Mouse (Mus musculus): ENCODE measurements around the gene Eras.
"Not testable (repeated sequence)": the region's sequence is repeated elsewhere in the genome, so short reads cannot be mapped to it uniquely, and the experiment has no call there.

Gene Eras

DNA sequence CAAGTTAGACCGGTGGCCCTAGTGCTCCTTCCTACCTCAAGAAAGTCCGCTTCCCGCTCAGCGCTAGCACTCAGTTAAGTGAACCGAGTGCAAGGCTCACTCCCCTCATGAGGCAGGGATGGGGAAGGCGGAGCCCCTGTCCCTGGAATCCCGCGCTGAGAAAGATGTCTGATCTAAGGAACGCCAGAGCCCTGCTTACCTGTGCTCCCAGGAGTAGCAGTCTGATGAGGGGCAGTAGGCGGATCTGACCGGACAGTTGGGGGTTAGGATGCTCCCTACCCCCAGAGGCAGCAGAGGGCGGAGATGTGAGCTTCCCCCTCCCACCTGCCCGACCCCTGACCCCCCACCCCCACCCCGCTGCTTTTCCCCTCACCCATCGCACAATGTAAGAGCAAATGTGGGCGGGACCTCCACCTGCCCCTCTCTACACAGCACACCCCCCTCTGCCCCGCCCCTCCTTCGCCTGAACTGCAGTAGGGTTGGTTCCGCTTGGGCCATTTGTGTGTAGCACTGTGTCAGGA lies at the start of gene Eras:
TSS of gene Eras (minus strand) at position 338 of the 521 bp plus-strand sequence.
- no peak for DNase-seq (ENCODE audit: extremely low spot score, low spot score)

DNA sequence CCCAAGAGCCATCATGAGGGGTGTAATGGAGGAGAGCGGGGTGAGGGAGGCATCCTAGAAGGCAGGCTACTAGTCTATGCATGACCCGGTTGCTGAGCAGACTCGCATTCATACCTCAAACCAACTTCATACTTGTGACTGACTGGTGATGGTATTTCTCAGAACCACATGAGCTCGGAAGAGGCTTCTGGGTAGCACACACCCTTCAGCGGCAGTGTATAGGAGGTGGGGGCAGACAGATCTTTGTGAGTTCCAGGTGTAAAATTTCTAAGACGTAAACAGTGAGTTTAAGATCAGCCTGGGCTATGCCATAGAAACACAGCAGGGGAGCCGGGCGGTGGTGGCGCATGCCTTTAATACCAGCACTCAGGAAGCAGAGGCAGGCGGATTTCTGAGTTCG lies 49.5 kb upstream of the Eras start, which contains the start of gene Gata1:
TSS of gene Gata1 (minus strand) at position 180 of the 400 bp plus-strand sequence.
- no peak for DNase-seq (ENCODE audit: extremely low spot score, low spot score)

DNA sequence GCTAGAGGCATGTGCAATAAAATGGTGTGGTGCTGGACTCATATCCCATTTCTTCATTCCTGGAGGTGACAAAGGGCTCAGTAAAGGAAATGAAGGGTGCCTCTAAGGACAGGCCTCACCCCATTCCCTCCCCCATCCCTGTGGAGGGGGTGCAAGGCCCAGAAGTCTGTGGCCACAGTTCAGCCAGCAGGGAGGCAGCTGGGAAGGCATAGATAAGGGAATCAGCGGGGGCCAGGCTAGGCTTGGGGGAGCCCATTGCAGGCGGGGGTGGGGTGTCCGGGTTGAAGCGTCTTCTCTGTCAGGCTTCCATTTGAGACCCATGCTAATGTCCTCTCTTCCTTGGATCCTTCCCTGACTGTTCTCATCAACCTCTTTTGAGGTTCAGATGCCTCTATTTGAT lies 42.9 kb upstream of the Eras start:
- DNase-seq (ENCODE audit: extremely low spot score, low spot score) = no peak

DNA sequence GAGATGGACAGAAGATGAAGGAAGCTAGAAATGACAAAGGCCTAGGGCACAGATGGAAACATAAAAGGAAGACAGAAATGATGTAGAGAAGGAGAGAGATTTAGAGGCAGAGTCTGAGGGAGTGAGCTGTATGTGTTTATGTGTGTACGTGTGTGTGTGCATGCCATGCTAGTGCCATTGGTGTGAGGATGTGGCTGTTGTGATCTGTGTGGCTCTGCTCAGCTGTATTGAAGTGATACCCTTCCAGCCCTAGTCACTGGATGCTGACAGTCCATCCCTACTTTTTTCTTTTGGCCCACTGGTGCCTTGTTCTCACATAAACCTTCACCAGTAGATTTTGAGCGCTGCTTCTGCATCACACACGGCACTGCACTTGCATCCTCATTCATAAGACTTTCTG lies 40.5 kb upstream of the Eras start:
- no peak for DNase-seq (ENCODE audit: extremely low spot score, low spot score)

DNA sequence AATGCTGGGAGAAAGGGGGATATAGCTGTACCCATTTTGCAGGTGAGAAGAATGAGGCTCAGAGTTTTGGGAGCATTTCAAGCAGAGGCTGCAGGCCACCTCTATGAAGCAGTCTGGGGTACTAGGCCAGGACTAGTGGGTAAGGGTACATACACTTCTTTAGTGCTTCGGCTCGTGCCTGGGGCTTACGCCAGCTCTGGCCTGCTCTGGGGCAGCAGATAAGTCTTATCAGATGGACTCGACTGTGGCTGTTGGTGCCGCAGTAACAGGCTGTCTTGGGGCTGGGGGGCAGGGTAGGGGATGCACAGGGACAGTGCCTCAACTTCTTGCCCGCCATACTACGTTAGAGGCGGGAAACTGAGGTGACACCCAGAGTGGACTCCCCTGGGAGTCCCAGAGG lies 39.8 kb upstream of the Eras start:
- DNase-seq (ENCODE audit: extremely low spot score, low spot score) = no peak

DNA sequence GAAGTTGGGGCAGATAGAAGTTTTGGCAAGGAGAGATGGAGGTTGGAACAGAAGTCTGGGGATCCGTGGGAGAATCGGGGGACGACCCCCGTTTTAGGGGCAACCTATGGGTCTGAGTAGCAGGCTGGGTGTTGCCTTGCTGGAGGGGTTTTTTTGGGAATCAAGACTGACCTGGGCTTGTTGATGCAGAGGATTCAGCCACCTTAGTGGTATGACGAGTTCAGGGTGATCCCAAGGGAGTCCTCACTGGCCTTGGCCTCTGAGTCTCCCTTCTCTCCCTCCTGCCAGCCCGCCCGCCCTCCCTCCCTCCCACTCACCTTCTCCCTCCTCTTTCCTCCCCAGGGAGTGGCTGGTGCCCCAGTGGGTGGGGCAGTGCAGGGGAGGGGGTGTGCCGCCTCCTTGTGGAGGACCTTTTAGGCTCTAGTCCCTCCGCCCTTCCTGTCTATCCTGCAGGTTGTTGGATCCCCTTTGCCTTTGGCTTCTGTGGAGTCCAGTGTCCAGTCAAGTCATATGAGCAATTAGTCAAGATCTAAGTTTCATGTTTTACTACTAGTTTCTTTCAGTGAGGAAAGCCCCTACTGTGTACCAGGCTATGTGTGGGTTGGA lies 39.3 kb upstream of the Eras start:
- DNase-seq (ENCODE audit: extremely low spot score, low spot score) = no peak

DNA sequence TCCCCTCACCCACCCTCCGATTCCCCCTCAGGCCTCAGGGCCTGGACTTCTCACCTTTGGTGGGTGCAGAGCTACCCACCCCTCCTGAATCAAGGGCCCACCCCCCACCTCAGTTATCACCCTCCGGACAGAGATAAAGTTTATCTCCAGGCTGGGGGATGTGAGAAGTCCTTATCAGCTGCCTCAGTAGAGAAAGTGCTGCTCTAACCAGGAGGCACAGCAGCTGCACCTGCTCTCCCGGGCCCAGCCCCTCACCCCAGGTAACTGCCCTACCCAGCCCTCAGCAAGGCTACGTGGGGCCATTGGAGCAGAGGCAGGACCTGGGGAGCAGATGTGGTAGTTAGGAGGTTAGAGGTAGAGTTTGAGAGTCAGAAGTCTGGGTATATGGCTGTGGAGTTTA lies 37.8 kb upstream of the Eras start:
- no peak for DNase-seq (ENCODE audit: extremely low spot score, low spot score)

DNA sequence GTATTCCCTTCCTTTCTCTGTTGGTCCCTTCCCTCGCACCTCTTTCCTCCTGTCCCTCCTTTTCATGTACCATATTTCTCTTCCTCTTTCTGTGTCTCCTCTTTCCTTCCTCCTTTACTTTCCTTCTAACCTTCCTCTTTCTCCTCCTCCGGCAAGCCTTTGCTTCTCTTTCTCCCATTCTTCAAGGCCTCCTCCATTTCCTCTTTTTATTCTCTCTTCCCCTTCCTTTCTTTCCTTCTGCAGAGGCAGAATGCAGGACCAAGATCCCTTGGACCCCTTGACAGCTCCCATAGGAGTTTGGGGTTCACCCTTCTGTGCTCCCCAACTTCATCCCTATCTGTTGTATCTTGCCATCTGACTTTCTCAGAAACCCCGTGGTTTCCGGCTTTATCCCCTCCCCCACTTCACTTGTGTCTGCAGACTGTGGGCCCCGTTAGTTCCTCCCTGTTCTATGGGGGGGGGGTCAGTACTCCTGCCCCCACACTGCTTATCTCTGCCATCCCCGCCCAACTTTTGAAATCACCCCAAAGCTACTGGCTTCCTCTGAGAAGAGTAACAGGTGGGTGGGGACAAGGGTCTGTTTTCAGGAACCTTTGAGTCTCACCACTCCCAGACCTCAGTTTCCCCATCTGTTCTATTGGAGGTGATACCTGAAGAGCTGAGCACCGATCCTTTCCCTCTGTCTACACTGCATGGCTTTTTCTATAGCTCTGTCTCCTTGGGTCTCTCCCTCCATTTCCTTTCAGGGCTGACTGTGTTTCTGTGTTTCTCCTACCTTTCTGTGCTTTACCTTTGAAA lies 35.6 kb upstream of the Eras start:
- no peak for DNase-seq (ENCODE audit: extremely low spot score, low spot score)

DNA sequence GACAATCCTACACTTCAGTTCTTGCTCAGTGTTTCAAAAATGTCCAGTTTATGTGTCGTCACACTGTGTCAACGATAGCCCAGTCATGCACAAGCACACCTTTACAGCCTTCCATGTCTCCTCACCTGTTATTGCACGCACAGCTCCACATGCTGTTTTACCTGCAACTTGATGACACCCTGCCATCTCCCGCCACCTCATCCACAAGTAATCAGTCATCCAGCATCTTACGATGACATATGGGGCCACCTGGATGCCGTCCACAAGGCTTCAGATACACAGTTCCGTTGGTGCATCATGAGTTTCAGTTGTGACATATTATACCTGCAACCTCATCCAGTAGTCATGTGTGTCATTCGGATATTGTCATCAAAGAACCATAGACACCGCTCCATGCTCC lies 30.5 kb upstream of the Eras start:
- no peak for DNase-seq (ENCODE audit: extremely low spot score, low spot score)

DNA sequence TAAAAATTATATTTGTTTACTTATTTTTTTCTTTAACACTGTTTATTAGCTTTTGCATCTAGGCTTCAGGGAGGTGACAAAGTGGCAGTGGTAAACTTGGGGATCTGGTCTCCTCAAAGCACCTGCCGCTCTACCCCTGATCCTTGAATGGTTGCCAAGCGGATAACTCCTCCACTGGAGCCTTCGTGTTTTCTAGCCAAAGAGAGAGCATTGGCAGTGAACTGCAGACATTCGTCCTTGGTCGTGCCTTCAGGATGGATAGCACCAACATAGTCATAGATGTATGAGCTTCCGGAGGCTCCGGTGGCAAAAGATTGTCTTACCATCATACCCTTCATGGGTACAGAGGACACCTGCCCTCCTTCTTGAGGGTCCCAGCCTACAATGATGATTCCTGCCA lies 21.7 kb upstream of the Eras start:
- no peak for DNase-seq (ENCODE audit: extremely low spot score, low spot score)

DNA sequence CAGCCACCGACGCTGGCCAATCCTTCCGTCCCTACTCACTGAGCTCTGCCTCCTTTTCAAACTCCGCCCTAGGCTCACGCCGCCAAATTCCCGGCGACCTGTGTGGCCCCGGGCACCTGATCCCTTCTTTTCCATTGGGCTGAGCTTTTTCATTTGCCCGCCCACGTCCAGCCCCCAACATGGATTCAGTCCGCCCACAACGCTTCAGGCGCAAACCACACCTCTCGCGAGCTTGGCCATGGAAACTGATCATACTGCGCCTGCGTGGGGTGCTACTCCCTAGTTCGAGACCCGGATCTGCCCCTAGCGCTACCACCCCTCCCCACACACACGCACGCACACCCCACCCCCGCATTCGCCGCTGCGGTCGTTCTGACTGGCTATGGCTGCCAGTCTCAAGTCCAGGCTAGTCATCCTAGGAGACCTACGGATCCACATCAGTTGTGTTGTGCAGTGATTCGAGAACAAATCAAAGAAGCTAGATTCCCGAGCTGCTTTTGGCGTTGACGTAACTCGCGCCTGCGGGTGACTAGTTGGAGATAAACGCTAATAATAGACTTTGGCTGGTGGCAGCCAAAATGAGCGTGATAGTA lies 19.6 kb upstream of the Eras start:
- peak; percentile 88 for DNase-seq (ENCODE audit: extremely low spot score, low spot score)

DNA sequence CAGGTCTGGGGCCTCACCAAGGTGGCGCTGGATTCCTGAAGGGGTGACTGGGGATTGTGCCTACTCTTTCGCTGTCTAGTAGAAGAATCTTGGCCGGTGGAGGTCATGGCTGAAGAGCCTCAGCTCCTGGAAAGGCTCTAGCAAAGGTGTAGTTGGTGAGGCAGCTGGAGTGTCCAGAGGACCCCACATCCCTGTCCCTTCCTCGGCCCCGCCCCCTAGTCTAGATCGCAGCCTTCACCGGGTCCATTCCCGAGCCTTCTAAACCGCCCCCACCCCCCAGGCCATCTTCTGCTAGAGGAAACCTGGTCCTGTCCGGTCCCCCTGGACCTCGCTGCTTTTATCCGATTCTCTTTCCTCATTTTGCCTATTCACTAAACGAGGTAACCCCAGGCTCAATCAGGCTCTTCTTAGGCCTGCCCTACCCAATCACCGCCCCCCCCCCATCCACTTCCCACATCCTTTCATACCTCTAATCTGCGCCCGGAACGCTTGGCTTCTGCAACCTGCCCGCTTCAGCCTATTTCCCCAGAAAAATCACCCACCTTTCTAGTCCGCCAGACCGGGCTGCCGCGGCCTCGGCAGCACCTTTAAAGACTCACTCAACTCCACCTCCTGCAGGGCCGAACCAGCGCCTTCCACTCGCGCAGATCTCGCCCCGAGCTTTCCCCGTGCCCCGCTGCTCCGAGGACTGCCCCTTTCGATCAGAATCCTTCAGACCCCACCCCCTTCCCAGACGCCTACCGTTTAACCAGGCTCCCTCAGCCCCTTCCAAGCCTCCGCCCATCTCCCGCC lies 18.9 kb upstream of the Eras start, which contains the start of gene Hdac6:
TSS of gene Hdac6 (minus strand) at position 782 of the 792 bp plus-strand sequence.
- peak; percentile 24 for DNase-seq (ENCODE audit: extremely low spot score, low spot score)

DNA sequence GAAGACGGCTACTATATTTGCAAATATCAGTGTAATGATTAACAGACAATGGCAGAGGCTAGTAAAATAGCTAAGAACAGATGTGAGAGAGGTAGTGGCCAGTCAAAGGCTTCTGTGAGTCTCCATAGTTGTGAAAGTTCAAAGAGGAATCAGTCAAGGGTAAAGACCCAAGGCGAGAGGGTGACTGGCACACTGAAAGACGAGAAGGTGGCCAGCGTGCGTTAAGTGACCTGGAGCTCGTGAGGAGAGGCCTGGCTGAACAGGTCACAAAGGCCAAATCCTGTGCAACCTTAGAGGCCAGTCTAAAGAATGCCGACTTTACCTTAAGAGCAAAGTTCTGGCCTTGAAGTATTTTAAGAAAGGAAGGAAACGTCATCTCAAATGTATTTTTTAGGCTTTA lies 17.2 kb upstream of the Eras start:
- DNase-seq (ENCODE audit: extremely low spot score, low spot score) = no peak

DNA sequence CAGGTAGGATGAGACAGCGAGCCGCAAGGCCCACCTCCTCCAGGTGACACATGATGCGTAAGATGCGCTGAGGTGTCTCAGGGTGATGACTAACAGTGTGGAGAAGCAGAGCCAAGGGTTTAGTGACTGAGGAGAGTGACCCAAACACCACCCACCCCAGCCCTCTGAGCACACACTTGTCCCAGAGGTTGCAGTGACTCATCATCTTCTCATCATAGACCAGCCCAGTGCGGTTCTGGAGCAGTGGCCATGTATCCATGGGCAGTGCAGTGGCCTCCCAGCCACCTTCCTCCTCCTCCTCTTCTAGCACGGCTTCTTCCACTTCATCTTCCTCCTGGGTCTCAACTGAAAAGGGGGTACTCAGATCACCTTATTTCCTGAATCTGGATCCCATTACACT lies 9.3 kb upstream of the Eras start:
- no peak for DNase-seq (ENCODE audit: extremely low spot score, low spot score)

DNA sequence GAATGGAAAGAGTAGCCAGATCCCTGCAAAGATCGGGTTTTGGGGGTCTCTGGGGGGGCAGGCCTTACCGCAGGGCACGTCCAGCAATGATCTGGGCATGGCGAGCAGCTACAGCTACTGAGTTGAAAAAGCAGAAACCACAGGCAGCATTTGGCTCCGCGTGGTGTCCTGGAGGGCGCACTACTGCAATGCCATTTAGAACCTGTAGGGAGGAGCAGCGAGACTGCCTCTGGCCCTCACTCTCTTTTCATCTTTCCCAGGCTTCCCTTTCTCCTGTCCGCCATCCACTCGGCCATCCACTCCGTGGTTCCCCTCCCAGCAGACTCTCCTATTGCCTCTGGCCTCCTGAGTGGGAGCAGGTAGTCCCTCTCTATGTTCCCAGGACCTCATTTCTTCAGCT lies 8.5 kb upstream of the Eras start:
- DNase-seq (ENCODE audit: extremely low spot score, low spot score) = no peak

DNA sequence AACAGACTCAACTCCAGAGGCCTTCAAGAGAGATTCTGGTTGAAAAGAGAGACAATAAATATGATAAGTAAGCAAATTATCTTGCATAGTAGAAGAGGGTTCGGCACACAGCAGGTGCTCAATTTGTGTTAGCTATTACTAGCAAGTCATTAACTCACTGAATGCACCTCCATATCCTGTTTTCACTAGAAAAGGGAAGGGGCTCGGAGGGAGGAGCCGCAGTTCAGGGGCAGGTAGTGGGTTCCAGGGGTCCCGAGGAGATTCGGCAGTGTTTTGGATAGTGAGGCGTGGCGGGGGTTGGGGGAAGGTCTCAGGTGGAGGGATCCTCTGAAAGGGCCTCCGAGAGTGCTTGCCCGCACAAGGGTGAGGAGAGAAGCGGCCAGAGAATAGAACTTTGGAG lies 1.3 kb downstream of the Eras start:
- DNase-seq (ENCODE audit: extremely low spot score, low spot score) = no peak

DNA sequence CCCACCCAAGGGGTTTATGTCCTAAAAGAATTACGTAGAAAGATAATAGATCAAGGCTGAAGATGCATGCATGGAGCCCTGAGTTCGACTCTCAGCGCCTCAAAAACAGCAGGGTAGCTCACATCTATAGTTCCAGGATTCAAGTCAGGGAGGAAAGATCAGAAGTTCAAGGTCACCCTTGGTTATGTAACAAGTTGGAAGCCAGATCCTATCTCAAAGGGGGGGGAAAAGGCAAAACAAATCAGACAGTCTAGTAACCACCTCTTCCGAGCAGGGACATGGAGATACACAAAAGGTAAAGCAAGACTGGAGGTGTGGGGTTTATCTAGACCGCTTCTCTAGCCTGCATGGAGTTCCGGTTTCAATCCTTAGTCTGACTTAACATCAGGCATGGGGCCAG lies 2.1 kb downstream of the Eras start:
- DNase-seq (ENCODE audit: extremely low spot score, low spot score) = no peak

DNA sequence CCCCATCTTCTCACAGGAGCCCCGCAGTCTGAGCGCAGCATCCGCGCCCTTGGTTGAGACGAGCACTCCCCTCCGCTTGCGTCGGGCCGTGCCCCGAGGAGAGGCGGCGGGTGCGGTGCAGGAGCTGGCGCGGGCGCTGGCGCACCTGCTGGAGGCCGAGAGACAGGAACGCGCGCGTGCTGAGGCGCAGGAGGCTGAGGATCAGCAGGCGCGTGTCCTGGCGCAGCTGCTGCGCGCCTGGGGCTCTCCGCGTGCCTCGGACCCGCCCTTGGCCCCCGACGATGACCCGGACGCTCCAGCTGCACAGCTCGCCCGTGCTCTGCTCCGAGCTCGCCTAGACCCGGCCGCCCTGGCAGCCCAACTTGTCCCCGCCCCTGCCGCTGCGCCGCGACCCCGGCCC lies 6.4 kb downstream of the Eras start:
- peak; percentile 35 for DNase-seq (ENCODE audit: extremely low spot score, low spot score)

DNA sequence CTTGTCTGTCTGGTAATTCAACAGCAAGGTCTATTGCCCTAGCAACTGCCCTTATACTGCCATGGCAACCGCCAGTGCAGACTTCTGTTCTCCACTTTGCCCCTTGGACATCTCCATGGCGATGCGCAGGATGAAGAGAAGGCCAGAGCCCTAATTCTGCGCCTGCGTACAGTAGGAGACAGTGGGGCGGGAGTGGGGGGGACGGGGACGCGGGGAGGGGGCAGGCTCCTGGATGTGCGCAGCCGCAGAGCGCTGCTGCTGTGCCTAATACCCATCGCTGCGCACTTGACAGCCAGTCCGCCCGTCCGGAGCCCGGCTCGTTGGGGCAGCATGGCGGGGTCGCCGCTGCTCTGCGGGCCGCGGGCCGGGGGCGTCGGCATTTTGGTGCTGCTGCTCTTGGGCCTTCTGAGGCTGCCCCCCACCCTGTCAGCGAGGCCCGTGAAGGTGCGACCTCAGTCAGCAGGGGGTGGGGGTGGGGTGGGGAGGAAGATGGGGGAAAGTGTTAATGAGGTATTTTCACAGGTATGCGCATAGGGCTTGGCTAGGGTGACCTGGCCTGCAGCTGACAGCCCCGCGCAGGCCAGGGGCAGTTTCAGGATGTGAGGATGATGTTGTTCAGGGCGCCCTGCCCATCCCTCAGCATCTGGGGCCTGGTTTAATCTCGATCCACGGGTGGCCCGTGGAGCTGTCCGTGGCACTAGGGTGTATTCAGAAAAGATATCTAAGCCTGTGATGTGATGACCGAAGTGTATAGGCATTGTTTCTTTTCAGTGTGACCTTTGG lies 8.6 kb downstream of the Eras start, which contains the start of gene Pcsk1n:
TSS of gene Pcsk1n (plus strand) at position 222 of the 783 bp plus-strand sequence.
- peak; percentile 42 for DNase-seq (ENCODE audit: extremely low spot score, low spot score)

DNA sequence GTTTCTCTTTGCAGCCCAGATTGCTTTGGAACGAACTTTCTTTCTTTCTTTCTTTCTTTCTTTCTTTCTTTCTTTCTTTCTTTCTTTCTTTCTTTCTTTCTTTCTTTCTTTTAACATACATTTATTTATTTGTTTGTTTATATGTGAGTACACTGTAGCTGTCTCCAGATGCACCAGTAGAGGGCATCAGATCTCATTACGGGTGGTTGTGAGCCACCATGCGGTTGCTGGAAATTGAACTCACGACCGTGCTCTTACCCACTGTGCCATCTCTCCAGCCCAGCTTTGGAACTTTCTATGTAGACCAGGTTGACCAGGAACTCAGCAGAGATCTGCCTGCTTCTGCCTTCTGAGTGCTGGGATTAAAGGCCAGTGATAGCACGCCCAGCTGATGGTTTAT lies 10.4 kb downstream of the Eras start:
- DNase-seq (ENCODE audit: extremely low spot score, low spot score) = not testable (repeated sequence)

DNA sequence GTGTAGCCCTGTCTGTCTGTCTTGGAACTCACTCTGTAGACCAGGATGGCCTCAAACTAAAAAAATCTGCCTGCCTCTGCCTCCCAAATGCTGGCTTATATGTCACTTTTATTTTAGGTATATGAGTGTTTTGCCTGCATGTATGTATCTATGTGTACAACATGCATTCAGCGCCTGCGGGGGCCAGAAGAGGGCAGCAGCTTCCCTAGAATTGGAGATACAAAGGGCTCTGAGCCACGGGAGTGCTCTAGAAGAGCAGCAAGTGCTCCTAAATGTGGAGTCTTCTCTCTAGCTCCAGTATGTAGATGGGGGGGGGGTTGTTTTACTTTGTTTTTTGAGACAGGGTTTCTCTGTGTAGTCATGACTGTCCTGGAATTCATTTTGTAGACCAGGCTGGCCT lies 12.7 kb downstream of the Eras start:
- DNase-seq (ENCODE audit: extremely low spot score, low spot score) = not testable (repeated sequence)

Measured in neural tube, embryonic 10.5 days (tissue).